Mouse (Mus musculus): Measurements from ENCODE around the gene Rerg. TPM values are rescaled to one million over a fixed set of nuclear protein-coding genes. Genes with fewer than 3 reads are reported as not detected.

The Rerg gene
- total RNA-seq, 2 experiments from 2014 or later: 0.97 to 1.1 TPM

DNA sequence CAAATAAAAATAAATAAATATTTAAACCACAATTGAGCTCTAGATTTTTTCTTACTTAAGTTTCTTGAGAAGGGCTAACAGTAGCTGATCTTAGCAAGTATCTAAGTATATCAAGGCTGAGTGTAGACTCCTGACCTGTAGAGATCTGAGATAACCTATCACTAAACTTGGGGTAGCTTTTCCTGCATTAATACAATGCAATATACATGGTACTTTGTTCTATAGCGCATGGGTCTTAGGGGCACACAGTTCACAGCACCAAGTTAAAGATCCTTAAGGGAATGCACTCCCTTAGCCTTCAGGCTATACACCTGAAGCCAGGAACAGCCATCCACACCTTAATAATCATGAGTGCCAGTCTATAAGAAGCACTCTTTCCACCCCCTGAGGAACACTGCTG lies 38.5 kb downstream of the Rerg start:
- DNase-seq: no peak

DNA sequence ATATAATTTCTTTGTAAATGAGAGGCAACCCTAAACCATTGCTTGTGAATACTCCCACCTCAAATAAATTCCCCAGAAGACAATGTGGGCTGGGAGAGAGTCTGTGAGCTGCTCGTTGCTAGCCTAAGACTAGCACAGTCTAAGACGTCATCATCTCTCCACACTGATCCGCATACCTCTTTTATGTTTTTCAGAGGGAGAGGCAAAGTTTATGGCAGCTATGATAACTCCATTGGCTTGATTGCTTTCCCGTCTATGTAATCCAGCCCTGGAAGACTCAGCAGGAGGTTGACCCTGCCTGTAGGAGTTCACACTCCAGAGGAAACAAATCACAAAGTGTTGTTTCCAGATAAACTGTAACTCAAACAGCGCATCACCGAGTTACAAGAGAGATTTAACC lies 38.9 kb downstream of the Rerg start:
- DNase-seq: no peak

DNA sequence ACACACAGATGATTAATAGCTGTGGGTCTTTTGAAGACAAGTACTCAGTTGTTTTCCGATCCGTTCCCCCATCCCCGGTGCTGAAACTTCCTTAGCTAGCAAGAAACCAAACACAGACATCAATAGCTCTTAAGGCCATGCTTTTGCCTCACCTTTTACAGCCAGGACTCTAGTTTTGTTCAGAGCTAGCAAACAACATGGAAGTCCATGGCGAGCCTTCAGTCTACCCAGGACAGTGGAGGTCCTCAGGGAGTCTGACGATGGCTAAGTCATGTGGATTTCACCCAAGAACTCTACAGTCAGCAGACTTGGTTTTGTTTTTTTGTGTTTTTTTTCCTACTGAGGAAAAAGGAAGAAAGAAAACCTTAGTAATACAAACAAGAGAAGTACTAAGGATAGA lies 43.4 kb downstream of the Rerg start:
- DNase-seq: no peak

DNA sequence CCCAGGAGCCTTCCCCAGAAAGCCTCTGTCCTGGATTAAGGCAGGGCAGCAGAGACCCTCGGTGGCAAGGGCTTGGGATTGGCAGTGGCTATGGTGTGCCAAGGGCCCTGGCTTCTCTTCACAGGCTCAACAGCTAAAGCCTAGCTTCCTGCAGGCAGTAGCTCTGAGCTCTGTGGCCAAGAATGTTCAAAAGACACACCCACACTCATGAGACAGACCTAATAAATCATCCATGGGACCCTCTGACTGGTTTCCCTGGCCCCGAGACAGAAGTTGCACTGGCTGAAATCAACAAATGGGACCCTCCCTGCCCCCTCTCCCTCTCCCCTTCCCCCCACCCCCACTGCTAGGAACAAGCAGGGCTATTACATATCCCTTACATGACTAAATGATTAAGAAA lies 44.1 kb downstream of the Rerg start:
- DNase-seq: no peak

DNA sequence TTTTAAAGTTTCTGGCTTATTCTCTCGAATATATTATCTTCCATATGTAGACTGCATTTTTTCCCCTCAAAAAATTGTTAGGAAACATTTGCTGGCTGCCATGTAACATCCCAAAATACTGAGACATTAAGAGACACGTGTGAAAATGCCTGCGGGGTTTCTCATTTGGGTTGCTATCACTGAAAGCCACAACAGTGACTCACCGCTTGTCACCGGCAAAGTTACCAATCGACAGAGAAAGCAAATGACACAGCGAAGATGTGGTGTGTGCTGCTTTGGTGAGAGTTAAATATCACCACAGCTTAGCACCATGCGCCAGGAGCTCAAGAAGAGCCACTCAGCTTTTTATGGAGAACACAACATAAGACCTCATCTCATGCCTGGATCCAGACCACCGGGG lies 44.9 kb downstream of the Rerg start:
- DNase-seq: no peak

DNA sequence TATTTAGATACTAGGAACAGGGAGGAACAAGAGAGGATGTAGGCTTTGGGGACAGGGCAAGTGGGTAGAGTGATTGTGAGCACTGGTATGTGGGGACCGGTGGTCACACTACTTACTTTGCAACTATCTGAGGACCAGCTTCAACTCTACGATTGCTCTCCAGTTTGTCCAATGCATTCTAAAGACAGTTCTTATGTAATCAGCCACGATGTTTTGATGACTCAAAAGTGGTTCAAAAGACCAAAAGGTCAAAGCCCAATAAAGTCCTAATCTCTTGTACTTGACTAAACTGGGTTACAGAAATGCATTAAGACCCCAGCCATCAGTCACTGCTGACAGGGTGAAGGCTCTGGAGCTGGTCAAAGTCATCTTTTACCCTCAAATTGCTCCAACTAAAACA lies 45.3 kb downstream of the Rerg start:
- no peak for DNase-seq

DNA sequence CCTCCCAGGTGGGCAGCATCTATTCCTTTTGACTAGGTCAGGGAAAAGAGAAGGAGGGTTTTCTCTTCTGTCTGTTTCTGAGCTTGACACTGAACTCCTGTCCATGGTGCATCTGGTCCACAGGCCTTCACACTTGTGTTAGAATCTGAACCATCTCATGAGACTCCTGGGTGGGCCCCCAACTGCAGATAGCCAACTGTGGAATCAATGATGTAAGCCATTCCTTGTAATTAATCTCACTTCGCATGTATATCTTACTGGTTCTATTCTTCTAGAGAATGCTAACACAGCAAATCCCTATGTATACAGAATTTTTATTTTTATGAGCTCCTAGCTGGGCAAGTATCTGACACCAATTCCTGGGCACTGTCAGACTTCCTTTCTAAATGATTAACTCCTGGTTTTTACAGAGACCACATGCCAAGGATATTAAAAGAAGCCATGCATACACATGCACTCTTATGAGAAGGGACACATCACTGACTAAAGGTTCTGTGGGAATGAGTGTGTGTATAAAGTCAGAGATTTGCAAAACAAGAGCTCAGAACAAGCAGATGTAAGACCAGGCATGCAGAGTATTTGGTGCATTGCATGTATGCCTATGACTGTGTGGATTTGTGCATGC lies 53.3 kb downstream of the Rerg start:
- no peak for DNase-seq

DNA sequence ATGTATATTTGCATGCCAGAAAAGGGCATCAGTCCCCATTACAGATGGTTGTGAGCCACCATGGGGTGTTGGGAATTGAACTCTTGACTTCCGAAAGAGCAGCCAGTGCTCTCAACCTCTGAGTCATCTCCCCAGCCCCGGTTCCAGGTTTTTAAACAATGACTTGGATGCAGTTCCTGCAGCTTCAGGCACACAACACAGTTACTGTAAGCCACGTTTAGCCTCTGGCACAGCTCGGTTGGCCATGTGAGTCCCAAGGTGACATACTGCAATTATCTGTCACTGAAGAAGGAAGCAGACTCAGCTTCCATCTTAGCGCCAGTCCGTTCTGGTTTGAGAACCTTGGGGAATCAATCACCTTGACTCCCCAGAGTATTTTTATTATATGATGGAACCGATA lies 55.4 kb downstream of the Rerg start:
- DNase-seq: no peak

DNA sequence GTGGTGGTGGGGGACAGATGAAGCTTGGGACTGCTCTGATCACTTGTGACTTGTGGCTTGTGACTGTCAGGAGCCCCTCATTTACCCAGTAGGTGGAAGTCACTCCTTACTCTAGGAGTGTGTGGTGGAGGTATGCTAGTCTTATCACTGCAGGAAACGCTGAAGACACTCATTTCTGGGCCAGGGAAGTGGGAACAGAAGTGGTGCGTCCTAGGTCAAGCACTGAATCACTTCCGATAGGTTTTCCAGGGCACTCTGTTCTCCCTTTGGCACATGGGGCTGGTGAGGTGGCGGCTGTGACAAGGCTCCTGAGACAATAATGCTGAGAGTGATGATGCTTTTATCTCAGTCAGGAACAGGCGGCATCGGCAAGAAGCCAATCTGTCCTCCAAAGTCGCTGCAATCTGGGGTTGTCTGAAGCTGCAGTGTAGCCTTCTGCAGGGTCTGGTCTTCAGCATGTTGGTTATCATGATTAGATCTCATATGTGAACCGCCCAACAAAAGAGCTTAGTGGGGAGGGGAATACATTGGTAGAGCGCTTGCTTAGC lies 59.0 kb downstream of the Rerg start:
- no peak for DNase-seq

DNA sequence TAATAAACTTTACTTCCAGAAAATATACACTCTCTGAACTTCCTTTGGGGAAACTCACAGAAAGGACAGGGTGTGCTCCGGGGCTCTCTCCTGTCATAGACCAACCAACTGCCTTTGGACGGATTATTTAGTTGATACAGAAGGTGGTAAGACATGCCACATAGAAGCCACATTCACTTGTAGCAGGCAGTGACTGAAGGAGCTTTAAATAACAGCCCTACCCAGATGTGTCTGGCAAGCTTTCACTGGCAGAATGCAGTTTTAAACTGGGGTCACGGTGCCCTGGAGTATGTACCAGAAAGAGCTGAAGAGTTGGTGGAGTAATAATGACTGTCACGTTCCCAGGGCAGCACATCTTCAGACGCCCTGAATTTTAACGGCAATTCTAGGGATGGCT lies 59.5 kb downstream of the Rerg start:
- no peak for DNase-seq

DNA sequence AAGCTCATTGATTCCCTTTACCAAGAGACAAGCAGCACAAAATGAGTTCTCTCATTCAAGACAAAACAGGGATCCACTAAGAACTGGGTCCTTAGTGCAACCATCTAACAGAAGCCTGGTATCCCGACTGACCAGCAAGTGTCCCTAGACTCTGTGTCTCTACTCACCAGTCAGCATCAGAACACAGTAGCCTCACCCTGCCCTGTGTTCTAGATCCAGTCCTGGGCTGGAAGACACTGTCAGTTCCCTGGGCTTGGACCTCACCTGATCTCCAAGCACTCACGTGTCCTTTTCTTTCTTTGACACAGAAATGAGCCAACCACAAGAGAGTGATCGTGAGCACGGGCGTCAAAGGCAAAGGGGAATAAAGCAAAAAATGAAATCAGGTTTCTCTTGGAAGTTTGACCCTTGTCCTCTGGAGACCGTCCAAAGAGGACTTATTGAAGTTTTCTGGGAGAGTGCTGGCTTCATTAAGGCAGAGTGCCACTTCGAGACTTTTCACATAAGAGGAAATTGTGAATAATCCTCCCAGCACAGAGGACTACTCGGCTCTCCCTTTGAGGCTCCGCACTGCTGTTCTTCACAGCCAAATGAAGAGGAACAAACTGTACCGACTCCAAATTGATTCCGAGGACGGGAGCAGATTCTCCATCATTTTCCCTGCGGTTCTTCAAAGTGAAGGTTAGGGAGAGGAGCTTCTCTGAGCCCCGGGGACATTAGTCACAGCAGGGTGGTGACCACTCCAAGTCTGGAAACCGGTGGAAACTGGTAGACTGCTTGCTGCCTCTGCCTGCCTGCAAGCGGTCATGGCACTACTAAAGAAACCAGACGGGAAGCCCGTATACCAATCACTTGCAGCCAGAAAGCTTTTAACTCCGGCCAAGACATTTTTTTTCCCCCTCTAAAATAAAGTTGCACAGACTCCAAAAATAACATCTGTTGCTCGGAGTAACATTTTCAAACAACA lies 60.2 kb downstream of the Rerg start:
- DNase-seq: peak; percentile 27

DNA sequence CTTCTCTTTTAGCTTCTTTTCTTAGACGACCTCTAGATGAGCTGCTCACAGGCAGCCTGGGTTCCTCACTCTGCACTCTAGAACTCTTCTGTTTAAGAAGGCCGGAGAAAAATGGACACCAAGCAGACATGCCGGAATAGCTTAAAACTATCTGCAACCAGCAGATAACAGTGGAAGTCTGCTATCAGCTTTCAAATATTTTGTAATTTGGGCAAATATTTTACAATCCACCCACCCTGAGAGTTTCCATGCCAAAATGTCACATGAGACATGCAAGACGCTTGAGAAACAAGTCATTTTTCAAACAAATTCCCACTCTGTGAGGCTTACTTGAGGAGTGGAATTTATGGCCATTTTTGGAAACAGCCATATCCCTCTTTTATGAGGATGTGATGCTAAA lies 65.0 kb downstream of the Rerg start:
- no peak for DNase-seq

DNA sequence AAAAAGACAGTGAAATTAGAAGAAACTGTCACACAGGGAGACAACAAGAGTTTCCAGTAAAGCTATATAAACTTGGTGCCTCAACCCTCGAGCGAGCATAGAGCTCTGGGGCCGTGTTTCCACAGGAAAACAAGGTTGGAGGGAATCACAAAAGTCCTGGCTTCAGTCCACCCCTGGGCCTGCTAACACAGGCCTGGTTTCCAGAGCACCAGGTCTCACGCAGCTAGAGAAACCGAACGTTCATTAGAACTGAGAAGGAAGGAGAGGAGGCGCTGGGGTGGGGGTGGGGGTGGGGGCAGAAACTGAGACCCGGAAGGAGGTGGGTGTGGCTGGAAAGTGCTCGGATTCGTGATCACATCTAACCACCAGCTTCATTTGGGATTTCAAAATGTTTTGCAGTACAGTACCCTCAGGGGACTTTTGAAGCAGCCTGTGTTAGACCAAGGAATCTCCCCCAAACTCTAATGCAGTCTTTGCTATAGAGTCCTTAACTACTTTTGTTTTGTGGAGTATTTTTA lies 67.6 kb downstream of the Rerg start:
- no peak for DNase-seq

DNA sequence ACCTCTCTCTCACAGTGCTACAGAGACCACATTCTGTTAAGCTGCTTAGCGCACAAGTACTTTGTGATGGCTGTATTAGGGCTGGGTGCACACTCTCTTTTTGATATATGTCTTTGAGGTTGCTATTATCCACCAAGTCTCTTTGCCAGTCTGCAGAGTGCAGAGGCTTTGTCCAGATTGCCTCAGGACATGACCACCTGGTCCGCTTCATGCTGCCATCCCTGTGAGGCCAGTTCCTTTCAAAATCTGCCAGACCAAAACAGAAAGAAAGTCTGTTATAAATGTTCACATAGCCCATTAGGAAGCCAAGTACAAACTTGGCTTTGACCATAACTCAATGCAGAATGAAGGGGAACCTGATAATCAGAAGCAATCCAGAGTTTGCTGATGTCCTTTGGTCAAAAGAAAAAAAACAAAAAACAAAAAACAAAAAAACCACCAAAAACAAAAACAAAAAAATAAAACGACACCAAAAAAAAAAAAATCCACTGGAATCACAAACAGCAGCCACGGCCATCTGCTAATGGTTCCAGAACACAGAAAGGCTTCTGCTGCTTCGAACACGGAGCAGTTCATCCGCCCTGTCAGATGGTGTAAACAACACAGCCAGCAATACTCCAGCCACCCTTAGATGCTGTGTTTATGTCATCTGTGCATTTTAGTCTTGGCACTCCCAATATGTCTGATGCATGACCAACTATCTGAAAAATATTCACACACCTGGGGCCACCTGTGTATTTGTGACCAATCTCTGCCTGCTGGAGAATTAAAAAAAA lies 68.2 kb downstream of the Rerg start:
- no peak for DNase-seq

DNA sequence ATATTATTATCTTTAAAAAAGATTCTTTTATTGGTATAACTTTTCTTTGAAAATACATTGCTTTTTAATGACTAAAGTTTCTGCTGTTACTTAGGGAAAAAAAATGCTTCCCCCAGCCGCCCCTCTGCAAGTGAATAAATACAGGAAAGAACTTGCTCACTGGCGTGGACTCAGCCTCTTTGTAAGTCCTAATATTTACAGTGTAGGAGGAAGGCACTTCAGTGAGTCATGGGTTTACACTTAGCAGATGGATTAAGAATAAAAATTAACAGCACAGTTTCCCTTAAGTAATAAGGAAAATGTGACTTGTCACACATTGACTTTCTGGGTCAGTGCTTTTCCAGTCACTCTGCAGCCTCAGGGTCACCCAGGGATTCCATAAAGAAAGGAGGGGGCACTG lies 70.0 kb downstream of the Rerg start:
- DNase-seq: no peak

DNA sequence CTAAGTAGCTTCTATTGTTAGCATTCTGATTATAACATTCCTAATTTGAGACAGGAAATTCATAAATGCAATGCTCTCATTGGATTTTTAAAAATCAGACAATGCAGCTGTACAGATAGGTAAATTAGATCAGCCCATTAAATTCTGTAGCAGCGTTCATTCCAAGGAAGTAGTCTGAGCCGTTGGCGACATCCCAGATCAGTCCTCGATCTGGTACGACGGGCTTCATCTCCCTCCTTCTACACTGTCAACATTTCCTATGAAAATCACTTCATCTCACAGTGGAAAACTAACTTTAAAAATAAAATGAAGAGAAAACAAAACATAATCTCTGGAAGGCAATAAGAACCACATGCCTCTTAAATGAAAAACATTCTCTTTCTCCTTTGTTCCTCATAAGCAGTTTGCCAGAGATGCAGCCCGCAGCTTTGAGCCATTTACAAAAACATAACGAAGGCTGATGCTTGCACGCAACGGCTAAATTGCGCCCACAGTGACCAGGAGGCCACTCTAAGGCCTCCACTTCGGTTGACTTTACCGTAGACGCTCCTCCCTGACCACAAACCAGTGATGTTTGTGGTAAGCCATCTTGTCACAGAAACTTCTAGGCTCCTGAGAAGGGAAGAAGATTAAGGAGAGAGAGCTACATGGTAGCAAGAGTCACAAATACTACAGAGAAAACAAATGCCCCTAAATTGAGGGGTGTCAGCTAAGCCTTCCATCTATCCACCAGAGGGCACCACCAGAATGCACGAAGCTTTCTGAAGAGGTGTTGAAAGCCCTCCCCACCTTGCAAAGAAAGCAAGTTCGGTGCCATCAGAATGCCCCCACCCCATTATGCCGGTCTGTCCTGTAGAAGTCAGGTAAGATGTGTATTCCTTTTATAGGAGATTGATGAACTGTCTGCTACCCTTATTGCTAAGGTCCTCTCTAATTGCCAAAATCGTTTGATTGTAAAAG lies 71.8 kb downstream of the Rerg start:
- DNase-seq: no peak

DNA sequence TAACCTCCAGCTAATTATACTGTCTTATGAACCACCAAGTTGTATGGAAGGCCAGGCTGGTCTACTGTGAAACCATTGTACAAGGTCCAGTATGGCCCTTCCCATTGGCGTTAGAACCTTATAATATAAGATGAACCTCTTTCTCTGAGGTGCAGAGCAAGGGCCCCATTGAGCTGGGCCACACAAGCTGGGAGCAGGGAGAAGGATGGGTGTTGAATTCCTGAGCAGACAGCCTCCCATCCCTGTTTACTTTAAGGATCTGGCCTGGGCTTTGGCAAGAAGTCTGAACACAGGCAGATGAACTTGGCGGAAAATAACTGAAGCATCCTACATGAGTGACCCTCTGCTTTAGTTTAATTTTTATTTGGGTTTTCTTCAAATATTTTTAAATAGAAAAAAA lies 75.8 kb downstream of the Rerg start:
- DNase-seq: no peak

DNA sequence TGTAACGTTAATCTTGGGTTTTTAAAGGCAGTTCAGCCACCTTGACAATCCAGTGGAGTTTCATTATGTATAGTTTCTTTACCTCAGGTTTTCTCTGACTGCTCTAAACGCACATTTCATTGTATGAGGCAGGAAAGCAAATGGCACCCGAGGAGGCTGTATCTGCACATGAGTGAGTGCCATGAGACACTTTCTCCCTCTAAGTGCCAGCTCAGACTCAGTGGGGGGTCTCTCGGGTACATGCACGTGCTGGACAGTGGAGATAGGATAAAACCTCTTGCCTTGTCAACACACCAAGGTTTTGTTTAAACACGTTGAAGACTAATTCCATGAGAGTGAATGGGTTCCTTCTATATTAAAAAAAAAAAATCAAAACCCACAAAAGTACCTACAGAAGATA lies 81.8 kb downstream of the Rerg start:
- DNase-seq: no peak

DNA sequence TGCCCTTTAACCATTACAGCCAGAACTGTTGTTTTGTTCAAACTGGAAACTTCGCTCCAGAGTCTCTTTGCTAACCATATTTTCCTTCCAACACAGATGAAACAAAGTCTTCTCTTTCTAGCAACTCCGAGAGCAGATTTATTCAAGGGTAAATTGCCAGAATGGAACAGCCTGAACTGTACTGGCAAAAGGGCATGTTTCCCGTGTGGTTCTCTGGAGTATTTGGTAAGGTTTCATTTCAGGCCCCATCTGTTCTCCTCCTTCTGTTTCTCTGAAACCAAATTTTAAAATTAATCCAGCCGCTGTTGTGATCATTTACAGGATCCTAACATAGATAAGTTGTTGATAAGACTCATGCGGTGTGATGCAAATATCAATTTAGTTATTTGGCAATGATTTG lies 82.3 kb downstream of the Rerg start:
- DNase-seq: no peak

DNA sequence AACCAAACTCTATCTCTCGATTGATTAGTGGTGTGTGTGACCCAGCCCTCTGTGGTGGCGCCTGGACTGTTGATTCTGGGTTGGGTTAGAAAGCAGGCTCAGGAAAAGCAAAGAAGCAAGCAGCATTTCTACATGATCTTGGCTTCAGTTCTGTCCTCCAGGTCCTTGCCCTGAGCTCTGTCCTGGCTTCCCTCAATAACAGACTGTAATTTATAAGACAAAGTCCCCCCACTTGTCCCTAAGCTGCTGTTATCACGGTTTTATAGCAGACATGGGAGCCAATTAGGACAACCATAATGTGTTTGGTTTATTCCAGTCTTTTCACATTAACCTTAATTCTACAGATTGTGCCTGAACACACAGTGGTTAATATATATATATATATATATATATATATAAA lies 82.8 kb downstream of the Rerg start:
- DNase-seq: no peak

DNA sequence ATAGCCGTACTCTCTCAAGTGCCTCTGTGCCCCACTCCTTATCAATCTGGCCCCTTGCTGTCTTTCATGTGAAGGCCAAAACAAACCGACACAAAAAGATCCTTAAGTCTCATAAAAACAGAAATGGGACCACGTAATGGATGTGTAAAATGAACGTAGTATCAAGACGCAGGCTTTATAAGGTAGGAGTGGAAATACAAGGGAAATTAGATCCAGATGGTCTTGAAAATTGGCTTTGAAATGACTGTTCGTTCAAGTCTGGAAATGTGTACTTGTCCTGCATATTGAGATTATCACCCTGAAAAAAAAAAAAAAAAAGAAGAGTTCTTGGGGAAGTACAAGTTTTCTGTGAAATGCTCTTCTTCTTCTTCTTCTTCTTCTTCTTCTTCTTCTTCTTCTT lies 90.6 kb downstream of the Rerg start:
- no peak for DNase-seq

Measured in gastrocnemius, postnatal 25 days (tissue).